In the genomic region with DNA sequence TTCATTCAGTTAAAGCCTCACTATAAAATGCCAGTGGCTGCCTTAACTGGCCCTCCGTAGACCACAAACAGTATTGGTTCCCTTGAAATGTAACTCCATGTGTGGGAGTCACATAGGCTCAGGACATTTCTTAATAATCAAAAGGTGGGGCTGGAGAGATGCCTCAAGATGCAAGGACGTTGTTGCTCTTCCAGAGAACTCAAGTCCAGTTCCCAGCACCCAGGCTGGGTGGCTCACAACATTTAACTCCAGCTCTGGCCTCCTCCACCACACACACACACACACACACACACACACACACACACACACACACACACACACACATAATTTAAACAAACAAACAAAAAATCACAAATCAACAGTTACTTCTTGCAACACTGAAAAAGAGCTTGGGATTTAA, we compare ENCODE assay signal across 23 mouse cellular contexts. TPM values are rescaled to one million over a fixed set of nuclear protein-coding genes. Genes with fewer than 3 reads are reported as not detected.
DNase-seq lines count a peak whose midpoint lies in the region; ATAC-seq and TF ChIP-seq lines count a peak whose summit lies in the region.
"Had no signal": no experiment of that assay in that cellular context is flagged by ENCODE, and none has a peak within 500 bp of the region (broad histone marks: within the 10 kb centered on the region; RNA-seq: fewer than 3 reads in every experiment).

No protein-coding gene starts in this region.

- 44% methylated on average over 2 of the region's 2 CpGs for WGBS in kidney, postnatal 0 days
- WGBS in lung, postnatal 0 days: 56% methylated on average over 2 of the region's 2 CpGs
- 65% methylated on average over 2 of the region's 2 CpGs for WGBS in intestine, embryonic 16.5 days
- 50% methylated on average over 2 of the region's 2 CpGs for WGBS in stomach, postnatal 0 days
- 56% methylated on average over 2 of the region's 2 CpGs for WGBS in heart, adult 2 months

- H3K27me3 ChIP-seq in kidney, postnatal 0 days (ENCODE audit: insufficient read depth, low read length): no peaks in the 10 kb centered on the region
- no peaks in the 10 kb centered on the region for H3K27me3 ChIP-seq in lung, postnatal 0 days (replicated peaks; ENCODE audit: insufficient read depth, low read length)
- H3K27me3 ChIP-seq in intestine, embryonic 16.5 days (replicated peaks; ENCODE audit: control insufficient read depth, insufficient read depth, low read length): no peaks in the 10 kb centered on the region
- no peaks in the 10 kb centered on the region for H3K27me3 ChIP-seq in stomach, postnatal 0 days (ENCODE audit: control insufficient read depth, insufficient read depth, low read length)
- H3K27me3 ChIP-seq in heart, adult 2 months (ENCODE audit: control insufficient read depth, insufficient read depth, low read length): no peaks in the 10 kb centered on the region
- H3K27me3 ChIP-seq: embryonic facial prominence, embryonic 12.5 days; liver, embryonic 13.5 days; midbrain, embryonic 12.5 days; neural tube, embryonic 12.5 days; Patski had no signal

- peaks cover 22% of the 10 kb centered on the region for H3K4me1 ChIP-seq in kidney, postnatal 0 days (replicated peaks; ENCODE audit: insufficient read depth, low read length)
- peaks cover 35% of the 10 kb centered on the region for H3K4me1 ChIP-seq in lung, postnatal 0 days (ENCODE audit: insufficient read depth, low read depth, low read length)
- peaks cover 41% of the 10 kb centered on the region for H3K4me1 ChIP-seq in intestine, embryonic 16.5 days (ENCODE audit: control insufficient read depth, insufficient read depth, low read length)
- H3K4me1 ChIP-seq in stomach, postnatal 0 days (replicated peaks; ENCODE audit: control insufficient read depth, insufficient read depth): peaks cover 24% of the 10 kb centered on the region
- peaks cover 12% of the 10 kb centered on the region for H3K4me1 ChIP-seq in heart, adult 2 months (ENCODE audit: control insufficient read depth, insufficient read depth, low read length)
- H3K4me1 ChIP-seq: midbrain, embryonic 12.5 days; neural tube, embryonic 12.5 days had no signal

- no peaks in the 10 kb centered on the region for H3K9me3 ChIP-seq in kidney, postnatal 0 days (replicated peaks; ENCODE audit: low read length)
- H3K9me3 ChIP-seq in lung, postnatal 0 days (ENCODE audit: low read length): no peaks in the 10 kb centered on the region
- H3K9me3 ChIP-seq in intestine, embryonic 16.5 days (ENCODE audit: control insufficient read depth, low read length): no peaks in the 10 kb centered on the region
- no peaks in the 10 kb centered on the region for H3K9me3 ChIP-seq in stomach, postnatal 0 days (ENCODE audit: control insufficient read depth, low read length)
- H3K9me3 ChIP-seq: embryonic facial prominence, embryonic 12.5 days; liver, embryonic 13.5 days; midbrain, embryonic 12.5 days; neural tube, embryonic 12.5 days had no signal

- TF ChIP-seq POLR2A in heart, adult 2 months (IDR thresholded peaks at IDR 0.05; ENCODE audit: insufficient read depth, low read depth, low read length): no peak

- H3K9ac ChIP-seq in kidney, postnatal 0 days (ENCODE audit: low read depth, low read length): no peak overlapping the region
- no peak overlapping the region for H3K9ac ChIP-seq in lung, postnatal 0 days (replicated peaks; ENCODE audit: low read depth)
- no peak overlapping the region for H3K9ac ChIP-seq in intestine, embryonic 16.5 days (ENCODE audit: low read depth, low read length)
- H3K9ac ChIP-seq in stomach, postnatal 0 days (ENCODE audit: low read length): no peak overlapping the region
- no peak overlapping the region for H3K9ac ChIP-seq in heart, adult 2 months (ENCODE audit: low read depth, low read length)
- H3K9ac ChIP-seq: embryonic facial prominence, embryonic 12.5 days; hindbrain, embryonic 14.5 days; liver, embryonic 13.5 days; midbrain, embryonic 12.5 days; neural tube, embryonic 12.5 days had no signal

- no peak for TF ChIP-seq EP300 in lung, postnatal 0 days (IDR thresholded peaks at IDR 0.05)
- TF ChIP-seq EP300 in stomach, postnatal 0 days (optimal IDR thresholded peaks at IDR 0.05): no peak
- no peak for TF ChIP-seq EP300 in heart, adult 2 months (IDR thresholded peaks at IDR 0.05; ENCODE audit: insufficient read depth, low read depth, low read length)

- no peak for ATAC-seq in kidney, postnatal 0 days (replicated peaks; ENCODE audit: low FRiP score, low read depth)
- no peak for ATAC-seq in lung, postnatal 0 days
- ATAC-seq in intestine, embryonic 16.5 days: no peak
- no peak for ATAC-seq in stomach, postnatal 0 days (ENCODE audit: low FRiP score, low TSS enrichment)
- ATAC-seq: Patski had no signal

- peaks cover 6% of the 10 kb centered on the region; the same call in 1 of the 2 replicates for H3K79me2 ChIP-seq in heart, adult 2 months (replicated peaks; ENCODE audit: control insufficient read depth, insufficient read depth, low read length)

- TF ChIP-seq CTCF in kidney, postnatal 0 days (IDR thresholded peaks at IDR 0.05; ENCODE audit: low read depth): no peak
- TF ChIP-seq CTCF in lung, postnatal 0 days (IDR thresholded peaks at IDR 0.05): no peak
- TF ChIP-seq CTCF in stomach, postnatal 0 days (IDR thresholded peaks at IDR 0.05; ENCODE audit: low read depth): no peak
- no peak for TF ChIP-seq CTCF in heart, adult 2 months (IDR thresholded peaks at IDR 0.05)

- intact Hi-C loops in heart, adult 2 months (cut with DNase I): no loop called here

- H3K4me3 ChIP-seq in kidney, postnatal 0 days (replicated peaks; ENCODE audit: low read depth, low read length): no peak overlapping the region
- no peak overlapping the region for H3K4me3 ChIP-seq in lung, postnatal 0 days (ENCODE audit: low read depth, low read length)
- H3K4me3 ChIP-seq in intestine, embryonic 16.5 days (ENCODE audit: low read length): no peak overlapping the region
- no peak overlapping the region for H3K4me3 ChIP-seq in stomach, postnatal 0 days (ENCODE audit: low read depth, low read length)
- H3K4me3 ChIP-seq in heart, adult 2 months: no peak overlapping the region
- H3K4me3 ChIP-seq: embryonic facial prominence, embryonic 12.5 days; liver, embryonic 13.5 days; midbrain, embryonic 12.5 days; neural tube, embryonic 12.5 days had no signal

- no peak overlapping the region for H3K4me2 ChIP-seq in kidney, postnatal 0 days (ENCODE audit: low read length)
- H3K4me2 ChIP-seq in lung, postnatal 0 days (replicated peaks; ENCODE audit: low read depth, low read length): 0 out of 2 replicates have a peak overlapping the region, but pooled peaks have one; percentile 8
- H3K4me2 ChIP-seq in intestine, embryonic 16.5 days (ENCODE audit: low read depth, low read length): no peak overlapping the region
- H3K4me2 ChIP-seq in stomach, postnatal 0 days (replicated peaks; ENCODE audit: low read depth): no peak overlapping the region; the same call in 1 of the 2 replicates
- H3K4me2 ChIP-seq: embryonic facial prominence, embryonic 12.5 days; hindbrain, embryonic 14.5 days; liver, embryonic 13.5 days; midbrain, embryonic 12.5 days; neural tube, embryonic 12.5 days had no signal

- H3K36me3 ChIP-seq in kidney, postnatal 0 days (ENCODE audit: insufficient read depth, low read length): no peaks in the 10 kb centered on the region
- H3K36me3 ChIP-seq in lung, postnatal 0 days (ENCODE audit: insufficient read depth, low read length): no peaks in the 10 kb centered on the region
- no peaks in the 10 kb centered on the region for H3K36me3 ChIP-seq in intestine, embryonic 16.5 days (ENCODE audit: control insufficient read depth, insufficient read depth, low read length)
- H3K36me3 ChIP-seq in stomach, postnatal 0 days (ENCODE audit: control insufficient read depth, insufficient read depth, low read length): no peaks in the 10 kb centered on the region
- no peaks in the 10 kb centered on the region for H3K36me3 ChIP-seq in heart, adult 2 months (ENCODE audit: control insufficient read depth, insufficient read depth, low read length)
- H3K36me3 ChIP-seq: embryonic facial prominence, embryonic 12.5 days; liver, embryonic 13.5 days; midbrain, embryonic 12.5 days; neural tube, embryonic 12.5 days had no signal

- peak overlapping the region; percentile 1; the same call in 1 of the 2 replicates for H3K27ac ChIP-seq in kidney, postnatal 0 days
- peak overlapping the region; percentile 48 for H3K27ac ChIP-seq in lung, postnatal 0 days (ENCODE audit: low read length)
- H3K27ac ChIP-seq in intestine, embryonic 16.5 days (ENCODE audit: low read length): peak overlapping the region; percentile 70
- peak overlapping the region; percentile 86 for H3K27ac ChIP-seq in stomach, postnatal 0 days (replicated peaks)
- no peak overlapping the region; the same call in 1 of the 2 replicates for H3K27ac ChIP-seq in heart, adult 2 months
- H3K27ac ChIP-seq: embryonic facial prominence, embryonic 12.5 days; hindbrain, embryonic 14.5 days; midbrain, embryonic 12.5 days; neural tube, embryonic 12.5 days had no signal

- no peak for DNase-seq in kidney, postnatal 0 days (ENCODE audit: low spot score)
- DNase-seq in kidney, postnatal 14 days: no peak
- no peak for DNase-seq in lung, postnatal 0 days (ENCODE audit: low spot score)
- DNase-seq in lung, postnatal 36 days: no peak
- DNase-seq in stomach, postnatal 0 days (ENCODE audit: low spot score): no peak
- no peak for DNase-seq in heart, adult 2 months
- DNase-seq in c-Kit-positive CD71-positive TER-119-positive erythroid progenitor cells, embryonic 14.5 days (ENCODE audit: low spot score): no peak
- DNase-seq: adrenal gland, adult 8-10 months; cerebellum, adult 11 months; cerebellum, postnatal 10 days; gastrocnemius, postnatal 14 days; heart, postnatal 36 days; left cerebral cortex, postnatal 4 days; liver, embryonic 13.5 days; right cerebral cortex, adult 18-20 months; thymus, adult 2 months had no signal

RNA-seq across cellular contexts. Expression of a gene that starts 36.6 kb away (rescaled TPM):
- polyA plus RNA-seq in kidney, postnatal 0 days (2015; fragmentation: Nextera tagmentation; extraction: Ambion mirVana): 17.0 and 20.2 TPM in 2 replicates
- 36.0 and 43.0 TPM in 2 replicates for polyA plus RNA-seq in lung, postnatal 0 days (2015; fragmentation: Nextera tagmentation; extraction: Ambion mirVana)
- polyA plus RNA-seq in intestine, embryonic 16.5 days (2015; fragmentation: Nextera tagmentation; extraction: Ambion mirVana): 18.2 and 19.5 TPM in 2 replicates
- 15.3 and 15.7 TPM in 2 replicates for polyA plus RNA-seq in stomach, postnatal 0 days (2015; fragmentation: Nextera tagmentation; extraction: Ambion mirVana)
- total RNA-seq in heart, adult 2 months (2021): 10 to 100 TPM in 1 of 2 experiments, 1 to 10 TPM in 1; 8.5 to 11.3 TPM
- polyA plus RNA-seq in heart, adult 2 months (2012; rRNA removed): 3.9 and 5.8 TPM in 2 replicates
- total RNA-seq: megakaryocyte progenitor cell, adult 5-6 weeks had no signal
